Mouse (Mus musculus): ENCODE data around the gene Arpc3. TPM values are rescaled to one million over a fixed set of nuclear protein-coding genes. Genes with fewer than 3 reads are reported as not detected.
"Not testable (repeated sequence)": the region's sequence is repeated elsewhere in the genome, so short reads cannot be mapped to it uniquely, and the experiment has no call there.

The Arpc3 gene
- polyA plus RNA-seq, 1 experiment = 203 TPM

DNA sequence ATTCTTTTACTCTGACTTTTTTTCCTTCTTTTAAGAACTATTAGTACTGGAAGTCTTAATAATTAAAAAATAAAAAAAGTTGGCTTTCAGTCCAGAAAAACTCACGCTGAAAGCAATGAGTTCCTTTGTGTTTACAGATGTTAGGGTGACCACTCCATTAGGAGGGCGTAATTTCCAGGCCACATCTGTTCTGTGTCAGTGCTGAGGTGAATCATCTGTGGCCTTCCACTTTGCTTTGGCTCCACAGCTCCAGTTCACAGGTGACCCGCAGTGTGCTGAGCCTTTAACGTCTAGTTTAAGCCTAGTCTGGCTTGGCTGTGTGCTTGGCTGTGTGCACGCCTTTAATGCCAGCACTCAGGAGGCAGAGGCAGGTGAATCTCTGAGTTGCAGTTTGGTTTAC is 20.2 kb downstream of the Arpc3 start:
- no peaks in the 10 kb centered on the region; the same call in 1 of the 2 replicates for H3K27me3 ChIP-seq (ENCODE audit: control insufficient read depth, insufficient read depth, low read length)
- TF ChIP-seq POLR2A (IDR thresholded peaks at IDR 0.05; ENCODE audit: borderline replicate concordance, insufficient read depth, low read length) = no peak
- TF ChIP-seq CTCF (IDR thresholded peaks at IDR 0.05; ENCODE audit: borderline replicate concordance, insufficient read depth, low read depth, low read length) = no peak
- DNase-seq = no peak
- no peaks in the 10 kb centered on the region for H3K4me1 ChIP-seq (ENCODE audit: control insufficient read depth, insufficient read depth, low read length)
- WGBS = 77% methylated on average over 5 of the region's 5 CpGs
- H3K27ac ChIP-seq (ENCODE audit: insufficient read depth, low read length) = no peak overlapping the region
- no peak overlapping the region for H3K4me3 ChIP-seq (replicated peaks; ENCODE audit: insufficient read depth, low read depth, low read length)

DNA sequence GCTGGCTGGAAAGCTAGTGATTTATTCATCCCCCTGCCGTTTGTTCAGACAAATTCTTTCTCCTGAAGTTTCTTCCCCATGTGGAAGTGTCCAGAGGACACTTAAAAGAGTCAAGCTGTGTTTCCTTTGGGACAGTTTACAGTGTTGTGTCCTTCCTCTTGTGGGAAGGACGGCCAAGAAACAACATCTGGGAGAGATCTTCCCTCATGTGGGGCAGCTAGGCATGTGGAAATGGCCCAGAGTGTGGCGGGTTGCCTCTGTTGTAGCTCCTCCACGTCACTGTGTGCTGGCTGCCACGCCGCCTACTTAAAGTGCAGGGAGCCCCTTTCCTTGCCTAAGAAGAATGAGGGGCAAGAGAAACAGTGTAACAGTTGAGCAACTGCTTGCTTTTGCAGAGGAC is 21.1 kb downstream of the Arpc3 start:
- Histone ChIP-seq H3K4me1 (ENCODE audit: control insufficient read depth, insufficient read depth, low read length) (no peaks in the 10 kb centered on the region), H3K27ac (ENCODE audit: insufficient read depth, low read length) (no peak overlapping the region), H3K4me3 (replicated peaks; ENCODE audit: insufficient read depth, low read depth, low read length) (no peak overlapping the region), H3K27me3 (ENCODE audit: control insufficient read depth, insufficient read depth, low read length) (no peaks in the 10 kb centered on the region; the same call in 1 of the 2 replicates)
- TF ChIP-seq POLR2A (IDR thresholded peaks at IDR 0.05; ENCODE audit: borderline replicate concordance, insufficient read depth, low read length) (no peak), CTCF (IDR thresholded peaks at IDR 0.05; ENCODE audit: borderline replicate concordance, insufficient read depth, low read depth, low read length) (no peak)
- 57% methylated on average over 6 of the region's 6 CpGs for WGBS
- no peak for DNase-seq

DNA sequence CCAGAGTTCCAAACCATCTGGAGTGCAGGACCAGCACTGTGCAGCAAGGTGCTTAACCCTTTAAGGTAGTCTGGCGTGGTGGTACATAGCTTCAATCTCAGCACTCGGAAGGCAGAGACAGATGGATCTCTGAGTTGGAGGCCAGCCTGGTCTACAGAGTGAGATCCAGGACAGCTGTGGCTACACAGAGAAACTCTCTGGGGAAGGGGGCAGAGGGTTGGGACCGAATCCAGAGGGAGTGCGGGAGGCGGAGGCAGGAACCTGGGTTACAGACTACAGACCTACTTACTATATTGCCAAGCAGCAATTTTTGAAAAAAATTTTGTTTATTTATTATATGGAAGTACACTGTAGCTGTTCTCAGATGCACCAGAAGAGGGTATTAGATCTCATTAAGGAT is 22.7 kb downstream of the Arpc3 start:
- 57% methylated on average over 5 of the region's 5 CpGs for WGBS
- H3K4me3 ChIP-seq (replicated peaks; ENCODE audit: insufficient read depth, low read depth, low read length) = no peak overlapping the region
- DNase-seq = no peak
- no peaks in the 10 kb centered on the region; the same call in 1 of the 2 replicates for H3K27me3 ChIP-seq (ENCODE audit: control insufficient read depth, insufficient read depth, low read length)
- H3K27ac ChIP-seq (ENCODE audit: insufficient read depth, low read length) = no peak overlapping the region
- no peak for TF ChIP-seq POLR2A (IDR thresholded peaks at IDR 0.05; ENCODE audit: borderline replicate concordance, insufficient read depth, low read length)
- no peak for TF ChIP-seq CTCF (IDR thresholded peaks at IDR 0.05; ENCODE audit: borderline replicate concordance, insufficient read depth, low read depth, low read length)
- H3K4me1 ChIP-seq (ENCODE audit: control insufficient read depth, insufficient read depth, low read length) = no peaks in the 10 kb centered on the region

DNA sequence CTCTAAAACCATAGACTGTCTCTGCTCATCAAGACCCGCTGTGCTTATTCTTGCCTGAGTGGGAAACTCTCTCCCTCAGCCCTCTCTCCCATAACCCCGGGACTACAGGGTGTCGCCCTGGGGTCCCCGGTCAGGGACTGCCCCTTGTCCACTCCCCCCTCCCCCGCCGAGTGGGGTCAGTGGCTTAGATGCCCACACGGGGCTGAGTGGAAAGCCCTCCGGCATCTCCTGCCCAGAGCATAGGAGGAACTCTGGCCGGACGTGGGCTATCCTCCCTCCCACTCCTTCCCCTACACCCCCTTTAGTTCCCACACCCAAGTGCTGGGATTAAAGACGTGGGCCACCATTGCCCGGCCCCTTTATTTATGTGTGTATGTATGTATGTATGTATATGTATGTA is 23.8 kb downstream of the Arpc3 start:
- Histone ChIP-seq H3K4me1 (ENCODE audit: control insufficient read depth, insufficient read depth, low read length) (no peaks in the 10 kb centered on the region), H3K27ac (ENCODE audit: insufficient read depth, low read length) (no peak overlapping the region), H3K27me3 (ENCODE audit: control insufficient read depth, insufficient read depth, low read length) (no peaks in the 10 kb centered on the region; the same call in 1 of the 2 replicates), H3K4me3 (replicated peaks; ENCODE audit: insufficient read depth, low read depth, low read length) (no peak overlapping the region)
- WGBS = 84% methylated on average over 12 of the region's 12 CpGs
- no peak for DNase-seq
- TF ChIP-seq POLR2A (IDR thresholded peaks at IDR 0.05; ENCODE audit: borderline replicate concordance, insufficient read depth, low read length) = no peak
- no peak for TF ChIP-seq CTCF (IDR thresholded peaks at IDR 0.05; ENCODE audit: borderline replicate concordance, insufficient read depth, low read depth, low read length)

DNA sequence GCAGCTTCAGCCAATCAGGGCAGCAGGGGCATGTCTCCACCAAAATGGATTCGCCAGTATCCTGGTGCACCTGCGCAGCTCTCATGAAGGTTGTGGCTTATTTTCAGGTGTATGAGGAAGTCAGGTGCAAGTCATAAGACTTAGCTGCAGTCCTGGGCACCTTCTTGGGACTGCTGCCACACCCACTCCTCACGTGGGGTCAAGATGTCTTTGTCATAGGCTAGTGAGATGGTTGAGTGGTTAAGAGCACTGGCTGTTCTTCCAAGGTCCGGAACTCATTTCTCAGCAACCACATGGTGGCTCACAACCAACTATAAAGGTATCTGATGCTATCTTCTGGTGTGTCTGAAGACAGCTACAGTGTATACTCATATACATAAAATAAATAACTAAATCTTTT is 29.0 kb downstream of the Arpc3 start:
- not testable (repeated sequence) for H3K4me3 ChIP-seq (replicated peaks; ENCODE audit: insufficient read depth, low read depth, low read length); H3K27ac ChIP-seq (ENCODE audit: insufficient read depth, low read length); H3K27me3 ChIP-seq (ENCODE audit: control insufficient read depth, insufficient read depth, low read length); DNase-seq; H3K4me1 ChIP-seq (ENCODE audit: control insufficient read depth, insufficient read depth, low read length)
- 55% methylated on average over 4 of the region's 4 CpGs for WGBS

DNA sequence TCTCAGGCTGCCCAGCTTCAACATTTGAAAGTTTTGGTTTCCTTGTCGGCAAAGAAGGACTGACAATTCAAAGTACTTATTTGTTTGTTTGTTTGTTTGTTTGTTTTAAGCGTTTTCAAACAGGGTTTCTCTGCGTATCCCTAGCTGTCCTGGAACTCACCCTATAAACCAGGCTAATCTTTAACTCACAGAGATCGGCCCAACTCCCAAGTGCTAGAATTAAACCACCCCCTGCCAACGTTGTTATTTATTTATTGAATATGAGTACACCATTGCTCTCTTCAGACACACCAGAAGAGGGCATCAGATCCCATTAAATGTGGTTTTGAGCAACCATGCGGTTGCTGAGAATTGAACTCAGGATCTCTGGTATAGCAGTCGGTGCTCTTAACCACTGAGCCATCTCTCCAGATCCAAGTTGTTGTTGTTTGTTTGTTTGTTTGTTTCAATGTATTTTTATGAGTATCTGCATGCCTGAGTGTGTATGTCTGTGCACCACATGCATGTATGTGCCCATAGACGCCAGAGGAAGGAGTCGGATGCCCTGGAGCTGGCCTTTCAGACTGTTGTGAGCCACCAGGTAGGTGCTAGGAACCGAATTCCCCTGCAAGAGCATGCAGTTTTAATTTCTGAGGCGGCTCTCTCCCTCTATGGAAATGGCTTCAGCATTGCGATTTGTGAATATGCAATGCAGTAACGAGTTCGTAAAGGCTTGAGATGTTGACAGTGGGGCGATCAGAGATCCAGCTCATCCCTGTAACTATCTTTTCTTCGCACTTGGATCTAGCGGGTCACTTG is 29.8 kb downstream of the Arpc3 start, which contains the start of gene Anapc7:
Anapc7 (plus strand) TSS at position 423 of the 798 bp plus-strand sequence.
- Histone ChIP-seq H3K27ac (ENCODE audit: insufficient read depth, low read length) (peak within 1 kb of the TSS; percentile 70), H3K4me1 (ENCODE audit: control insufficient read depth, insufficient read depth, low read length) (no peaks in the 10 kb centered on the region), H3K4me3 (replicated peaks; ENCODE audit: insufficient read depth, low read depth, low read length) (peak within 1 kb of the TSS; percentile 94), H3K27me3 (ENCODE audit: control insufficient read depth, insufficient read depth, low read length) (no peaks in the 10 kb centered on the region)
- WGBS = 18% methylated on average over 17 of the region's 17 CpGs
- TF ChIP-seq POLR2A (IDR thresholded peaks at IDR 0.05; ENCODE audit: borderline replicate concordance, insufficient read depth, low read length) (no peak), CTCF (IDR thresholded peaks at IDR 0.05; ENCODE audit: borderline replicate concordance, insufficient read depth, low read depth, low read length) (no peak)
- DNase-seq = no peak

DNA sequence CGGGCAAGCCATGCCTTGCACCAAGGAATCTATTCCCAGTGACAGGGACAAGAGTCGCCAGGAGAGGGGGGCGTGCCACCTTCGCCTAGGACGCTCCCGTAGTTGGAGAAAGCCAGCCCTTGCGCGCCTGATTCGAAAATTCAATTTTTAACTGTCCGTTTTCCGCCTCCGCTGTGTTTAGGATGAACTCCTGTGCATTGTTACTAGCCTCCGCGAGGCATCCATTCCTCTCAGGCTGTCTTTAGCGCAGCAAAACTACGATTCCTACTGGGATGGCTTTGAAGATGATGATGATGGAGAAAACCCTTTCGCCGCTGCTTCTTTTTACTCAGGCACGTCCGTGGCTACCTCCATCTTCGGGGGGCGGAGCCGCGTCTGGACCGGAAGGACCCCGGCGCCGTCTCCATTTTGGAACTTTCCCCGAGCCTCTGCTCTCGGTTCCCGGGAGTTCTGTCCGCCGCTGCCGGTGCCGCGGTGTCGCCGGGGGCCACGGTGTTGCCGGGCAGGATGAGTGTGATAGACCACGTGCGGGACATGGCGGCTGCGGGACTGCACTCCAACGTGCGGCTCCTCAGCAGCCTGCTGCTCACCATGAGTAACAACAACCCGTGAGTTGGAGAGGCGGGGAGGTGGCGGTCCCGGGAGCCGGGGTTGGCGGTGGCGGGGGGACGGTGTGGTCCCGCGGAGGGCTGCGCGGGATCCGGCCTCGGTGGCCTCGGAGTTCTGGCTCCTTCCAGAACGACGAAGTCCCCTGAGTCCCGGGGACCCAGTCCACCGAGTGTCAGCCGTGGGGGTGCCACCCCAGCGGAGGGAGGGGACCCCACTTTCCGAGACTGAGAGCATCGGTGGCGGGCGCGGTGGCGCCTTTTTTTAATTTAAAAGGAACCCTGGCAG is 30.6 kb downstream of the Arpc3 start:
- no peaks in the 10 kb centered on the region for H3K4me1 ChIP-seq (ENCODE audit: control insufficient read depth, insufficient read depth, low read length)
- peak; percentile 83 to 91 for DNase-seq

More for the DNA sequence above, 30.6 kb downstream of the Arpc3 start:
- H3K27ac ChIP-seq (ENCODE audit: insufficient read depth, low read length) = peak overlapping the region; percentile 70
- TF ChIP-seq POLR2A (IDR thresholded peaks at IDR 0.05; ENCODE audit: borderline replicate concordance, insufficient read depth, low read length) (peak; percentile 46; the same call in 1 of the 2 replicates), CTCF (IDR thresholded peaks at IDR 0.05; ENCODE audit: borderline replicate concordance, insufficient read depth, low read depth, low read length) (no peak; the same call in 1 of the 2 replicates)
- no peaks in the 10 kb centered on the region for H3K27me3 ChIP-seq (ENCODE audit: control insufficient read depth, insufficient read depth, low read length)
- peak overlapping the region; percentile 94 for H3K4me3 ChIP-seq (replicated peaks; ENCODE audit: insufficient read depth, low read depth, low read length)
- under 1% methylated on average over 73 of the region's 73 CpGs for WGBS

All from cerebellum, adult 2 months (tissue).